Mouse (Mus musculus) erythroblast, embryonic 14.5 days (primary cell): ENCODE measurements around the gene Acvr1b.

Experiments used
- GATA1 ChIP-seq: IDR thresholded peaks from 2 replicates; pipeline ENCODE4 v1.6.1; 2012; ENCODE audit warnings: low read length, inconsistent platforms, mixed read lengths
- TAL1 ChIP-seq: IDR thresholded peaks from 3 replicates; pipeline ENCODE4 v1.6.1; 2012; ENCODE audit warnings: low read length, inconsistent platforms, mixed read lengths

DNA sequence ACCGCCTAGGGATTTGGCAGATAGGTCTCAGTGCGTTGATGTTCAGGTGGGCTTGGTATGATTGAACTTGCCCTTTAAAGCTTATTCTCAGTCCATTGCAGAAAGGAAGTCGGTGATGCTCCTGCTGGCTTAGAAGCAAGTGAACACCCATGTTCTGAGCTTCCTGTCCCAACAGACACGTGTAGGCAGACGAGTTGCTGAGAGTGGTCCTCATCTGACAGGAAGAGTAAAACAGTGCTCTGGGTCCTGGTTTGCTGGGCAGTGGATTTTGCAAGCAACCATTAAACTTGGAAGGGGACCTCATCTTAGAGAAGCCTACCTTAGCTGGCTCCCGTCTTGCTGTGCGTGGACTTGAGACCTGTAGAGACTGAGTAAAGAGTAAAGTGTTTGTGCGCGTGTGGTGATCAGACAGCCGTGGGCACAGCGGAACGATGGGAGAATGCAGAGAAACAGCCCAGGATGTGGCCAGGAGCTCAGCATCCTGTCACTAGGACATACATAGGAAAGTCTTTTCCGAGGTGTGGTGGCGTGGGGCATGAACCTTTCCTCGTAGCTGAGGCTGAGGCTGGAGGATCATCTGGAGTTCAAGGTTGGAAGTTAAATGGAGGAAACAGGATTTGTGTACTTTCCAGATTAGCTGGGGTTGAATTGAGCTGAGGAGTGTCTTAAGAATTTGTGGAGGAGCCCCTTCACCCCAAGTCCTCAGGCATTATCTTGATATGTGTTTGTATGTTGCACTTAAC, 6.7 kb downstream of the Acvr1b start:
- TF ChIP-seq GATA1 = no peak
- no peak for TF ChIP-seq TAL1
